Mouse (Mus musculus) right cerebral cortex, postnatal 14 days (tissue): ENCODE results near the gene Gp1bb.

Source experiments
- DNase-seq: peaks from one replicate; pipeline ENCODE4 v3.0.0; 2022

Gene Gp1bb

GRCm38 (mm10) chr16:18577599-18578160 lies 44.5 kb downstream of the Gp1bb start:
- no peak for DNase-seq

DNA sequence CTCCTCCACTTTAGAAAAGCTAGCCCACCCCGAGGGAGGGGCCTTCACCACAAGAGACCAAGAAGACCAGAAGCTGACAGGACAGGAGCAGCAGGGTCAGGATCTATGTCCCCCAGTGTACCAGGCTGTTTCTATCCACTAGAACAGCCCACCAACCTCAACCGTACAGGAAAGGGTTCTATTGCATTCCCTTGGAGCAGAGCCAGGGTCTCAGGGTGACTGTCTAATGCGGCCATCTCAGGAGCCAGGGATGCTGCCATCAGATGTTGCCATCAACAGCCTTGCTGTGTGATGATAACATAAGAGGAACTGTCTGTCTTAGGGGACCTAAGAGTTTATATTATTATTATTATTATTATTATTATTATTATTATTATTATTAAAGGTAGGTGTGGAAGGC lies 45.1 kb downstream of the Gp1bb start:
- no peak for DNase-seq

DNA sequence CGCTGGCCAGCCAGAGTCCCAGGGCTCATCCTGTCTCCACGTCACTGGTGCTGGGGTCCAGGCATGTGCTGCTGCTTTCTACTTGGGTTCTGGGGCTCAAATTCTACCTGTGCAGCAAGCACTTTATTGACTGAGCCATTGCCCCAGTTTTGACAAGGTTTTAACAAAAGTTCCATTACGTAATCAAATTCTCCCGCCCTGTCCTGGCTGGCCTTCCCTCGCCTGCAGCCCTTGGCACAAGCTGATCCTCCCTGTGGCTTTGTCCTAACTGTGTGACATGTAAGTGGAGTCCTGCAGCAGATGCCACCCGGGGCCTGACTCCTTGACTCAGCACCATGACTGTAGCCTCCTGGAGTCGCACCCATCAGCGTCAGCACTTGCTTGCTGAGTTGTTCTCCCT lies 48.0 kb downstream of the Gp1bb start:
- no peak for DNase-seq
